In the genomic region with DNA sequence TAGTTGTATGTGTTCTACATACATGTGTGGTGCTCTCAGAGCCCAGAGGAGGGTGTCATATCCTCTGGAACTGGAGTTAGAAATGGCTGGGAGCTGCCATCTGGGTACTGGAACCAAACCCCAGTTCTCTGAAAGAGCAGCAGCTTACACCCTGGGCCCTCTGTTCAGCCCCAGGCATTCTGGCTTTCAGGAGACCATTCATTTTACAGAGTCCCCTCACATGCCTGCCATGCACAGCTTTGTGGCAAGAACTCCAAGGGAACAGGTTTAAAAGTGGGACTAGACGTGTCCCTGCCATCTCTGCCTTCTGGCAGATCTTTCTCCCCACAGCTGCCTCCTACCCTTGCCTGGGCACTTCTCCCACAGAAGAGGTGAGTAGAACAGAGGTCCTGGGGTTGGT, we compare ENCODE assay signal across 19 mouse cellular contexts. TPM values are rescaled to one million over a fixed set of nuclear protein-coding genes. Genes with fewer than 3 reads are reported as not detected.
DNase-seq lines count a peak whose midpoint lies in the region; ATAC-seq and TF ChIP-seq lines count a peak whose summit lies in the region.
"Had no signal": no experiment of that assay in that cellular context is flagged by ENCODE, and none has a peak within 500 bp of the region (broad histone marks: within the 10 kb centered on the region; RNA-seq: fewer than 3 reads in every experiment).

No protein-coding gene starts in this region.

- no peaks in the 10 kb centered on the region for H3K27me3 ChIP-seq in forebrain, embryonic 16.5 days (replicated peaks; ENCODE audit: control insufficient read depth, insufficient read depth, low read length)
- H3K27me3 ChIP-seq in forebrain, embryonic 13.5 days, result no peaks in the 10 kb centered on the region
- H3K27me3 ChIP-seq in hindbrain, postnatal 0 days (ENCODE audit: insufficient read depth, low read length), result no peaks in the 10 kb centered on the region
- H3K27me3 ChIP-seq in hindbrain, embryonic 11.5 days (ENCODE audit: control insufficient read depth, insufficient read depth, low read length), result no peaks in the 10 kb centered on the region
- H3K27me3 ChIP-seq in liver, embryonic 16.5 days (ENCODE audit: control insufficient read depth, insufficient read depth, low read depth, low read length), result no peaks in the 10 kb centered on the region
- H3K27me3 ChIP-seq: CH12.LX; heart, embryonic 13.5 days; hindbrain, embryonic 13.5 days; intestine, embryonic 15.5 days; Patski had no signal

- intact Hi-C loops in gastrocnemius, postnatal 14 days (cut with DNase I; ENCODE audit: low total_unique reads), result no loop called here

- H3K4me3 ChIP-seq in forebrain, embryonic 16.5 days (replicated peaks; ENCODE audit: low read length), result no peak overlapping the region
- no peak overlapping the region for H3K4me3 ChIP-seq in forebrain, embryonic 13.5 days
- no peak overlapping the region for H3K4me3 ChIP-seq in hindbrain, postnatal 0 days (ENCODE audit: low read length)
- H3K4me3 ChIP-seq in hindbrain, embryonic 11.5 days (ENCODE audit: low read depth, low read length), result no peak overlapping the region
- no peak overlapping the region for H3K4me3 ChIP-seq in liver, embryonic 16.5 days (ENCODE audit: low read depth, low read length)
- H3K4me3 ChIP-seq: embryonic facial prominence, embryonic 10.5 days; heart, embryonic 13.5 days; hindbrain, embryonic 13.5 days; intestine, embryonic 15.5 days had no signal

- no peak for DNase-seq in hindbrain, postnatal 0 days (ENCODE audit: low spot score)
- no peak for DNase-seq in hindbrain, embryonic 11.5 days (ENCODE audit: low spot score)
- DNase-seq in adipocyte (ENCODE audit: low spot score), result peak; percentile 39
- no peak for DNase-seq in gastrocnemius, postnatal 14 days
- no peak for DNase-seq in right cerebral cortex, adult 2 months (ENCODE audit: low spot score in 2 of 2)
- DNase-seq: adrenal gland, adult 2 months; adrenal gland, postnatal 25 days; cerebellum, adult 2 months; heart, adult 18-20 months had no signal

- H3K4me1 ChIP-seq in forebrain, embryonic 16.5 days (replicated peaks; ENCODE audit: control insufficient read depth, insufficient read depth, low read length), result 0 out of 2 replicates have a peak, but pooled peaks cover 4% of the 10 kb centered on the region
- H3K4me1 ChIP-seq in forebrain, embryonic 13.5 days, result no peaks in the 10 kb centered on the region
- no peaks in the 10 kb centered on the region for H3K4me1 ChIP-seq in hindbrain, postnatal 0 days (ENCODE audit: insufficient read depth, low read length)
- no peaks in the 10 kb centered on the region for H3K4me1 ChIP-seq in hindbrain, embryonic 11.5 days (replicated peaks; ENCODE audit: control insufficient read depth, insufficient read depth, low read length)
- peaks cover 22% of the 10 kb centered on the region for H3K4me1 ChIP-seq in liver, embryonic 16.5 days (ENCODE audit: control insufficient read depth, low read depth, low read length)
- H3K4me1 ChIP-seq: intestine, embryonic 15.5 days had no signal

- ATAC-seq in forebrain, embryonic 16.5 days, result no peak
- no peak for ATAC-seq in forebrain, embryonic 13.5 days
- no peak for ATAC-seq in hindbrain, postnatal 0 days
- no peak for ATAC-seq in hindbrain, embryonic 11.5 days (ENCODE audit: low FRiP score)
- no peak for ATAC-seq in liver, embryonic 16.5 days (ENCODE audit: low read depth)
- ATAC-seq: activated CD4-positive, CD25-positive, alpha-beta regulatory T cell, adult 4 months; intestine, embryonic 15.5 days; Patski had no signal

- no peaks in the 10 kb centered on the region for H3K9me3 ChIP-seq in forebrain, embryonic 16.5 days (ENCODE audit: control insufficient read depth, low read length)
- H3K9me3 ChIP-seq in forebrain, embryonic 13.5 days (replicated peaks), result no peaks in the 10 kb centered on the region
- no peaks in the 10 kb centered on the region for H3K9me3 ChIP-seq in hindbrain, postnatal 0 days (ENCODE audit: low read length)
- H3K9me3 ChIP-seq in hindbrain, embryonic 11.5 days (ENCODE audit: control insufficient read depth, low read length), result no peaks in the 10 kb centered on the region
- no peaks in the 10 kb centered on the region for H3K9me3 ChIP-seq in liver, embryonic 16.5 days (replicated peaks; ENCODE audit: control insufficient read depth, low read length)
- H3K9me3 ChIP-seq: embryonic facial prominence, embryonic 10.5 days; heart, embryonic 13.5 days; hindbrain, embryonic 13.5 days; intestine, embryonic 15.5 days had no signal

- H3K36me3 ChIP-seq in forebrain, embryonic 16.5 days (ENCODE audit: control insufficient read depth, insufficient read depth), result peaks cover 11% of the 10 kb centered on the region
- peaks cover 72% of the 10 kb centered on the region for H3K36me3 ChIP-seq in forebrain, embryonic 13.5 days (ENCODE audit: poor library complexity, severe bottlenecking)
- peaks cover 22% of the 10 kb centered on the region for H3K36me3 ChIP-seq in hindbrain, postnatal 0 days (ENCODE audit: insufficient read depth, low read length)
- H3K36me3 ChIP-seq in hindbrain, embryonic 11.5 days (ENCODE audit: control insufficient read depth, insufficient read depth, low read length), result peaks cover 12% of the 10 kb centered on the region; the same call in 1 of the 2 replicates
- H3K36me3 ChIP-seq in liver, embryonic 16.5 days (ENCODE audit: control insufficient read depth, insufficient read depth), result peaks cover 6% of the 10 kb centered on the region

- WGBS in forebrain, embryonic 16.5 days, result 58% methylated on average over 1 of the region's 1 CpGs
- WGBS in forebrain, embryonic 13.5 days, result 64% methylated on average over 1 of the region's 1 CpGs
- WGBS in hindbrain, postnatal 0 days, result 54% methylated on average over 1 of the region's 1 CpGs
- WGBS in hindbrain, embryonic 11.5 days, result 94% methylated on average over 1 of the region's 1 CpGs
- 64% methylated on average over 1 of the region's 1 CpGs for WGBS in liver, embryonic 16.5 days (ENCODE audit: insufficient replicate concordance)

- H3K9ac ChIP-seq in forebrain, embryonic 16.5 days (replicated peaks; ENCODE audit: low read depth, low read length), result no peak overlapping the region
- H3K9ac ChIP-seq in forebrain, embryonic 13.5 days, result no peak overlapping the region
- no peak overlapping the region for H3K9ac ChIP-seq in hindbrain, postnatal 0 days (replicated peaks; ENCODE audit: low read length)
- H3K9ac ChIP-seq in hindbrain, embryonic 11.5 days (ENCODE audit: low read depth, low read length), result no peak overlapping the region
- H3K9ac ChIP-seq in liver, embryonic 16.5 days (ENCODE audit: low read depth, low read length), result no peak overlapping the region
- H3K9ac ChIP-seq: heart, embryonic 13.5 days; hindbrain, embryonic 13.5 days; intestine, embryonic 15.5 days had no signal

- TF ChIP-seq CTCF in hindbrain, postnatal 0 days (IDR thresholded peaks at IDR 0.05; ENCODE audit: low read depth), result no peak

- H3K27ac ChIP-seq in forebrain, embryonic 16.5 days (ENCODE audit: low read length), result peak overlapping the region; percentile 21; the same call in 1 of the 2 replicates
- H3K27ac ChIP-seq in forebrain, embryonic 13.5 days, result no peak overlapping the region
- peak overlapping the region; percentile 32; the same call in 1 of the 2 replicates for H3K27ac ChIP-seq in hindbrain, postnatal 0 days
- no peak overlapping the region for H3K27ac ChIP-seq in hindbrain, embryonic 11.5 days (ENCODE audit: low read depth, low read length)
- peak overlapping the region; percentile 20; the same call in 1 of the 2 replicates for H3K27ac ChIP-seq in liver, embryonic 16.5 days (ENCODE audit: low read length)
- H3K27ac ChIP-seq: embryonic facial prominence, embryonic 10.5 days; heart, embryonic 13.5 days; intestine, embryonic 15.5 days had no signal

- H3K4me2 ChIP-seq in forebrain, embryonic 16.5 days (ENCODE audit: low read length), result no peak overlapping the region
- no peak overlapping the region for H3K4me2 ChIP-seq in forebrain, embryonic 13.5 days
- no peak overlapping the region for H3K4me2 ChIP-seq in hindbrain, postnatal 0 days (ENCODE audit: low read depth, low read length)
- no peak overlapping the region for H3K4me2 ChIP-seq in hindbrain, embryonic 11.5 days (replicated peaks; ENCODE audit: low read depth, low read length)
- no peak overlapping the region for H3K4me2 ChIP-seq in liver, embryonic 16.5 days (ENCODE audit: low read depth, low read length)
- H3K4me2 ChIP-seq: heart, embryonic 13.5 days; hindbrain, embryonic 13.5 days; intestine, embryonic 15.5 days had no signal

RNA-seq across cellular contexts. Expression of gene Hgfac, which starts 7.7 kb away (rescaled TPM):
- 0.55 and 0.56 TPM in 2 replicates for polyA plus RNA-seq in forebrain, embryonic 16.5 days (2015; fragmentation: Nextera tagmentation; extraction: Ambion mirVana)
- polyA plus RNA-seq in forebrain, embryonic 13.5 days (2015; fragmentation: Nextera tagmentation; extraction: Ambion mirVana), result 0.57 and 0.72 TPM in 2 replicates
- total RNA-seq in hindbrain, postnatal 0 days (2014; rRNA removed), result 0.78 and 1.4 TPM in 2 replicates
- polyA plus RNA-seq in hindbrain, postnatal 0 days (2015; fragmentation: Nextera tagmentation; extraction: Ambion mirVana), result not detected in 2 replicates
- polyA plus RNA-seq in hindbrain, embryonic 11.5 days (2014; fragmentation: Nextera tagmentation; extraction: Ambion mirVana), result 0.34 and 0.47 TPM in 2 replicates
- polyA plus RNA-seq in liver, embryonic 16.5 days (2015; fragmentation: Nextera tagmentation; extraction: Ambion mirVana), result 214 and 277 TPM in 2 replicates
- under 1 TPM; 0.42 to 0.45 TPM for total RNA-seq in gastrocnemius, postnatal 14 days (2021)
- total RNA-seq: CH12.LX had no signal

RNA-seq across cellular contexts. Expression of gene Dok7, which starts 22.9 kb away (rescaled TPM):
- polyA plus RNA-seq in forebrain, embryonic 16.5 days (2015; fragmentation: Nextera tagmentation; extraction: Ambion mirVana), result 7.0 and 7.8 TPM in 2 replicates
- 1.9 and 2.6 TPM in 2 replicates for polyA plus RNA-seq in forebrain, embryonic 13.5 days (2015; fragmentation: Nextera tagmentation; extraction: Ambion mirVana)
- 24.5 and 26.9 TPM in 2 replicates for total RNA-seq in hindbrain, postnatal 0 days (2014; rRNA removed)
- polyA plus RNA-seq in hindbrain, postnatal 0 days (2015; fragmentation: Nextera tagmentation; extraction: Ambion mirVana), result 10.9 and 11.6 TPM in 2 replicates
- 0.11 TPM in 1 of 2 replicates, not detected in the other for polyA plus RNA-seq in hindbrain, embryonic 11.5 days (2014; fragmentation: Nextera tagmentation; extraction: Ambion mirVana)
- polyA plus RNA-seq in liver, embryonic 16.5 days (2015; fragmentation: Nextera tagmentation; extraction: Ambion mirVana), result 0.08 and 0.19 TPM in 2 replicates
- total RNA-seq in gastrocnemius, postnatal 14 days (2021), result 10 to 100 TPM; 30.0 to 33.3 TPM
- total RNA-seq: CH12.LX had no signal
- polyA plus RNA-seq: activated CD4-positive, CD25-positive, alpha-beta regulatory T cell, adult 4 months had no signal

Comparison
In these comparisons a context has a peak if more than half of its experiments do, and no peak if none do; other contexts are left out.
1. H3K27ac ChIP-seq: peak in forebrain, embryonic 16.5 days (single experiment), hindbrain, postnatal 0 days (single experiment) and liver, embryonic 16.5 days (single experiment); none in forebrain, embryonic 13.5 days (single experiment) and hindbrain, embryonic 11.5 days (single experiment).
2. RNA of gene Hgfac, which starts 7.7 kb away (polyA plus RNA-seq): 214 to 277 TPM in liver, embryonic 16.5 days; 0.57 to 0.72 TPM in forebrain, embryonic 13.5 days, 0.55 to 0.56 TPM in forebrain, embryonic 16.5 days, 0.34 to 0.47 TPM in hindbrain, embryonic 11.5 days and not detected in hindbrain, postnatal 0 days; every median in the first group is over 100 times any median in the second.